Mouse (Mus musculus) liver, adult (tissue): ENCODE results near the gene Abi3.

Source experiments
- GATA4 ChIP-seq: IDR thresholded peaks from 2 replicates; pipeline ENCODE4 v1.6.1; 2014; ENCODE audit warnings: mild to moderate bottlenecking, low read length; ENCODE audit not compliant: insufficient replicate concordance

The Abi3 gene

DNA sequence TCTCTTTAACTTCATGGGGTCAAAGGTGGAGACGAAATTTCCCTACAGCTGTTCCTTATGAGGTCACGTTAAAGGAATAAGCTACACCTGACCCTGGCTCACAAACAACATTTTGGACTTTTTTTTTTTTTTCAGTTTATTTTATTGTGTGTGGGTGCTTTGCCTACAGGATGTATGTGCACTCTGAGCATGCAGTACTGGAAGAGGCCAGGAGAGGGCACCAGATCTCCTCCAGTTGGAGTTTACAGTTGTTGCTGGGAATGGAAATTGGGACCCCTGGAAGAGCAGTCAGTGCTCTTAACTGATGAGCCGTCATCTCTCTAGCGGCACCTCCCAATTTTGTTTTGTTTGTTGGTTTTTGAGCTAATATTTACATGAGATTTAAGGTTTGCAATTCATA is 56.6 kb downstream of the Abi3 start:
- no peak for TF ChIP-seq GATA4

- no peak for TF ChIP-seq GATA4
Measured at GRCm38 (mm10) chr11:95783958-95784357, 58.3 kb downstream of the Abi3 start.

- TF ChIP-seq GATA4 = no peak
Measured at GRCm38 (mm10) chr11:95783457-95783856, 58.8 kb downstream of the Abi3 start.

GRCm38 (mm10) chr11:95781557-95781956 is 60.7 kb downstream of the Abi3 start:
- TF ChIP-seq GATA4 = no peak

DNA sequence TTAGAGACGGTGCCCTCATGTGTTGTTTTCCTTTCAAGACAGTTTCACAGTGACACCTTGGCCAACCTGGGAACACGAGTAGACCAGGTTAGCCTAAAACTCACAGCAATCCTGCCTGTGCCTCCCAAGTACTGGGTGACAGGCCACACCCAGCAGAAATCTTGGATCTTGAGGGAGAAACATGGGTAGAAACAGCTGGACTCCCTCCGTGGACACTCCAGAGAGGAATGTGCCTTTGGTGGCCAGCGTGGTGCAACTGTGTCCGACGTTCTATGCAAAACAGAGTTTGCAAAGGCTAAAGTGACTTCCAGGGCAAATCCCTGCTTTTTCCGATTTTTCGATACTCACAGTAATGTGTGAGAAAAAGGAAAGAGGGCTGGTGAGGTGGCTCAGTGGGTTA is 61.8 kb downstream of the Abi3 start:
- no peak for TF ChIP-seq GATA4
